Mouse (Mus musculus): ENCODE data around the gene Med7. TPM values are rescaled to one million over a fixed set of nuclear protein-coding genes. Genes with fewer than 3 reads are reported as not detected.

Med7 gene
- 43.8 to 58.3 TPM (median 56.8 TPM) in 3 replicates for total RNA-seq (2017)

DNA sequence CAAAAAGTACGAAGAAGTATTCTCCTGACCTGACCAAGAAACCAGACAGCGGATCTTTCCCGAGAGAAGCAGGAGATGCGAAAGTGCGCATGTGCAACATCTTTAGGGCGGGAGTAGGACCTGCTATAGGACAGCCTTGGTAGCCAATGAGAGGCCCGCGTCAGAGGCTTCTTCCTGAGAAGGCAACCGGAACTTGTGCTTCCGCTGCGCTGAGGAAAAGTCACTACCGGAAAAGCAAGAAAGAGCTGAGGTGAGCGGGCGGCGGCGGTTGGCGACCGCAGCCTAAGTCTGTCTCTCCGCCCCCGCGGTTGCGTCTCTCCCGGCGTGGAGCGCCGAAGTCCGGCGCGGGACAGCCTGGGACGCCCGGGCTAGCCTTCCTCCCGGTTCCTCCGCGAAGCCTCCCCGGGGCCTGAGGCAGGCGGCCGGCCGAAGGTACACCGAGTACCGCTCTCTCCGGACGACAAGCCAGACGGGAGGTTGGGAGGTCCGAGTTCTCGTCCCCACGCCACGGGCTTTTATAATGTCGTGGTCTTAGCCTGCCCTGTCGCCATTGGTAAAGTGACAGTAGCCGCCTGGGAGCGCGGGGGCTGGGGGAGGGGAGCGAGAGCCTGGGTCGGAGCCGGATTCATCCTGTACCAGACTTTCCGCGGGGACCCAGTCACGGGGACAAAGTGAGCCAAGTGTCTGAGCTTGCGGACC lies at the start of gene Med7:
Gene Med7 (plus strand): TSS at position 166 of the 699 bp plus-strand sequence.
- ATAC-seq (replicated peaks; ENCODE audit: insufficient number of reproducible peaks, low FRiP score, low TSS enrichment, poor library complexity, severe bottlenecking): peak; percentile 96

DNA sequence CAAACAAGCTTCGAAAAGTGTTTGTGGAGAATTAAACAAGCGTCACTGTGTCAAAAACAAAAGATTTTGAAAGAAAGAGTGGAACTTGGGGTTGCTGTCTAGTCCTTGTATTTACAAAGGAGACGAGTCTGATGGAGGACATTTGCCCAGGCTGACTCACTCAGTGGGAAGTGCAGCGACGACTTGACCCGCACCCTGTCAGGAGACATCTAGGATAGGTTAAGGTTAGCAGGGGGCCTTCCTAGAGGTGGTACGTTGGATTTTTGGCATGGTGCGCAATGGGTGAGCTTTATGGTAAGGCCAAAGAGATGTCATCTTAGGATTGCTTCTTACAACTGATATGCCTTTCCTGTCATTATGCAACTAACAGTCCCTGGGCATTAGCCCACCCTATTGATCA lies 49.7 kb upstream of the Med7 start:
- no peak for ATAC-seq (replicated peaks; ENCODE audit: insufficient number of reproducible peaks, low FRiP score, low TSS enrichment, poor library complexity, severe bottlenecking)

DNA sequence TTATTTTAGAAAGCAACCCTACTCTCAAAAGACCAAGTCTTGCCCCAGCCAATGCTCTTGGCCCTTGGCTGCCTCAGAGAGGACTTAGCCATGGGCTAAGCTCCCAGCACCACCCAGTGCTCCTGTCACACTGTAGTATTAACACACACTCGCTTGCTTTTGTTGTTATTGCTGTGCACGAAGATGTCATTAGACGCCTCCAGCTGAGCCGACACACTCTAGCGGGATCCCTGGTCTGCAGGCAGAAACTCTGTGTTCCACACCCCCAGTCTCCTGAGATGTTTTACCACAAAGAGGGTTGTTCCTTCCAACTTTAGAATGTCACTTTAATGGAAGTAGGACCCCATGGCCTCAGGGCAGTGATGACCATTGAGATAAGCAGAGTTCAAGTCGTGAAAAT lies 48.3 kb upstream of the Med7 start:
- no peak for ATAC-seq (replicated peaks; ENCODE audit: insufficient number of reproducible peaks, low FRiP score, low TSS enrichment, poor library complexity, severe bottlenecking)

DNA sequence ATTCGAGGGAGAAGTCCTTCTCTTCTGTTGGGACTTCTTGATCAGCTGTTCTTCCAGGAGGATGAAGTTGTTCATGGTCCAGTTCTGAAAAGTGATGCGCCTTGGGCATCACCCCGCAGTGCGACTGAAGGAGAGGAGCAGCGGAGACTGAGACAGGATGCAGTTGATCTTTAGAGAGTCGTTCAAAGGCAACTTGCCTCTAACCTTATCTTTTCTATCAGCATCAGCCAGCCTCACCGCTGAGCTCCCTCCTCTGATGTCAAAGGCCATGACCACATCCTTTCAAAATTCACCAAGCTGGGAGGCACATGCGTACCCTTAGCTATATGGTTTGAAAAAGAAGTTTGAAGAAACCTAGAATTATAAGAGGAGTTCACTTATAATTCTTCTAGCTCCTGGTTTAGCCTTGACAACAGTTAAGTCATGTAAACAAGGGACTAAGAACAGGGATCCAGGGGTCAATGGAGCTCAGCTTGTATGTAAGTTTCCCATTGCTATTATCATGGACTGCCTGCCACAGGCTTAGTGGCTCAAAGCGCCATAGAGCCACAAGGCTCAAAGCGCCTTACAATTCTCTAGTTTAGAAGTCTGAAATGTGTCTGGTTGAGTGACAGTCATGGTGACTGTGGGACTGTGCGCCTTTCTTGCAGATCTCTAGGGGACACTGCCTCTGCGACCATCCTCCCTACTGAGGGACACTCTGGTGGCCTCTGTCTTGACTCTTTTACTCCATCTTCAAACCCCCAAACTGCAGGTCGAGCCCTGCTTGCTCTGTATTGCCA lies 47.2 kb upstream of the Med7 start, which contains the start of gene Itk:
Gene Itk (minus strand): TSS at position 180 of the 782 bp plus-strand sequence.
- ATAC-seq (replicated peaks; ENCODE audit: insufficient number of reproducible peaks, low FRiP score, low TSS enrichment, poor library complexity, severe bottlenecking): peak; percentile 80

GRCm38 (mm10) chr11:46390621-46391020 lies 46.1 kb upstream of the Med7 start:
- ATAC-seq (replicated peaks; ENCODE audit: insufficient number of reproducible peaks, low FRiP score, low TSS enrichment, poor library complexity, severe bottlenecking): no peak

GRCm38 (mm10) chr11:46392890-46393289 lies 43.8 kb upstream of the Med7 start:
- no peak for ATAC-seq (replicated peaks; ENCODE audit: insufficient number of reproducible peaks, low FRiP score, low TSS enrichment, poor library complexity, severe bottlenecking)

GRCm38 (mm10) chr11:46393413-46393812 lies 43.3 kb upstream of the Med7 start:
- no peak for ATAC-seq (replicated peaks; ENCODE audit: insufficient number of reproducible peaks, low FRiP score, low TSS enrichment, poor library complexity, severe bottlenecking)

- no peak for ATAC-seq (replicated peaks; ENCODE audit: insufficient number of reproducible peaks, low FRiP score, low TSS enrichment, poor library complexity, severe bottlenecking)
Measured at GRCm38 (mm10) chr11:46395088-46395487, 41.6 kb upstream of the Med7 start.

DNA sequence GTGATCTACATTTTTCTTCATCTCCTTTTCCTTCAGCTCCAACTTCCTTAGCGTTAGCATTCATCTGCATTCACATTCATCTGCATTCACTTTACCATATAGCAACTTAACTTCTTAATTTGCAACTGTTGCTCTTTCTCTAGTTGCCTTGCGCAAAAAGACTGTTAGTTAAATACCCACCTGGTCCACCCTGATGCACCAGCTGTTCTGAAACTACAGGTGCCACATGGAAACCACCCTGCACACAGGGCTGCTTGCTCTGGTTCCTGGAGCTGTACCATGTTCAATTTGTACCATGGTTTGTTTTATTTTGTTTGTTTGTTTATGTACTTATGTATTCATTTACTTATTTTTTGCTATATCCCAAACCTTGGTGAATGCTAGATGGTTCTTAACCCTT lies 41.0 kb upstream of the Med7 start:
- no peak for ATAC-seq (replicated peaks; ENCODE audit: insufficient number of reproducible peaks, low FRiP score, low TSS enrichment, poor library complexity, severe bottlenecking)

DNA sequence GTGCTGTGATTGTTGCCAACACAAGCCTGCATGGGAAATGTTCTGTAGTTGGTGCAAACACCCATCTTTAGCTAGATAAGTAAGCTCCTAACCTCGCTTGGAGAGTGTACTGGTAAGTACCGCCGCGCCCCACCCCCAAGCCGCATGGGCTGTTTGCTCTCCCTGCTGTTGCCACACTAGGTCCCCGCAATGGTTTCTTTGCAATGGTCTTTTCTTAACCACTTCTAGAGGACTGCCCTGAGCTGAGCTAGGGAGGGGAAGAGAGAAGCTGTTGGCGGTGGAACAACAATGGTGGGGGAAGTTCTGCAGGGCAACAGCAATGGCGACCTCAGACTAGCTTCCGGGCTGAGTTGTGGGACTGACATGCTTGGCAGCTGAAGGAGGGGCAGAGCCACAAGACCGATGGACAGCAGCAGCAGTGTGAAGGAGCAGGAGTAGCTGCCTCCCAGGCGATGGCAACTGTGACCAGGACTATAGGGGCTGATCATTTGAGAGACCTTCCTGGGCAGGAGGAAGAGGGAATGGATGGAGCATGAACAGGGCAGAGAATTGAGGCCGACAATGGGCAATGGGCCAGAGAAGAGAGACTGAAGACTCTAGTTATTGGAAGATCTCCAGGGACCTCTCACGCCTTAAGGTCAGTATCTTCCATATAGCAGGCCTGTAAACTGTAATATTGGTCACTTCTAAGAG lies 40.4 kb upstream of the Med7 start, which contains the start of gene Fam71b:
Gene Fam71b (plus strand): TSS at position 393 of the 693 bp plus-strand sequence.
- ATAC-seq (replicated peaks; ENCODE audit: insufficient number of reproducible peaks, low FRiP score, low TSS enrichment, poor library complexity, severe bottlenecking): no peak

DNA sequence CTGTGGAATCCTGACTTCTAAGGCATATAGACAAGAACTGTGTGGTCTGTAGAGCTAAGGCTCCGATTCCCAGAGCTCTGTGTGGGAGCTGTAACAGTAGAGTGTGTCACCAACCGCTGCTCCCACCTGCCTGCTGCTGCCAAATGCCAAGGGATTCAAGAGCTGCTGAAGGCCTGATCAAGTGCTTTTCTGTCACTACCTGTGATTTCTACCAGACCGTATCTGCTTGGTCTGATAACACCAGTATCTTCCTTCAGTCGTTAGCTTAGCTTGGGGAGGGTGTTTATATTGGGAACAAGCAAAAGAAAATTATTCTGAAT lies 39.9 kb upstream of the Med7 start:
- no peak for ATAC-seq (replicated peaks; ENCODE audit: insufficient number of reproducible peaks, low FRiP score, low TSS enrichment, poor library complexity, severe bottlenecking)

GRCm38 (mm10) chr11:46397900-46398299 lies 38.8 kb upstream of the Med7 start:
- no peak for ATAC-seq (replicated peaks; ENCODE audit: insufficient number of reproducible peaks, low FRiP score, low TSS enrichment, poor library complexity, severe bottlenecking)

DNA sequence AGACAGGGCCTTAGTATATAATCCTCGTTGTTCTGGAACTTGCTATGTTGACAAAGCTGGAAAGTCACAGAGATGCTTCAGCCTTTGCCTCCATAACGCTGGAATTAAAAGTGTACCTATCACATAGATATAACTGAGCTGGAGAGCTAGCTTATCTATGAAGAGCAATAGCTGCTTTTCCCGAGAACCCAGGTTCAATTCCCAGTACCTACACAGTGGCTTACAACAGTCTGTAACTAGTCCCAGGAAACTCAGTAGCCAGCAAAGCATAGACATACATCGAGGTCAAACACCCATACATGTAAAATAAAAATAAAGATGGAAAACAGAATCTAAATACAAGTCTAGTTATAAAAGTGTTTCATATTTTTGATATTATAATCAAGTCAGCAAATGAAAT lies 38.3 kb upstream of the Med7 start:
- no peak for ATAC-seq (replicated peaks; ENCODE audit: insufficient number of reproducible peaks, low FRiP score, low TSS enrichment, poor library complexity, severe bottlenecking)

- ATAC-seq (replicated peaks; ENCODE audit: insufficient number of reproducible peaks, low FRiP score, low TSS enrichment, poor library complexity, severe bottlenecking): peak; percentile 69; the same call in 1 of the 2 replicates
Measured at GRCm38 (mm10) chr11:46398933-46399383, 37.8 kb upstream of the Med7 start.

DNA sequence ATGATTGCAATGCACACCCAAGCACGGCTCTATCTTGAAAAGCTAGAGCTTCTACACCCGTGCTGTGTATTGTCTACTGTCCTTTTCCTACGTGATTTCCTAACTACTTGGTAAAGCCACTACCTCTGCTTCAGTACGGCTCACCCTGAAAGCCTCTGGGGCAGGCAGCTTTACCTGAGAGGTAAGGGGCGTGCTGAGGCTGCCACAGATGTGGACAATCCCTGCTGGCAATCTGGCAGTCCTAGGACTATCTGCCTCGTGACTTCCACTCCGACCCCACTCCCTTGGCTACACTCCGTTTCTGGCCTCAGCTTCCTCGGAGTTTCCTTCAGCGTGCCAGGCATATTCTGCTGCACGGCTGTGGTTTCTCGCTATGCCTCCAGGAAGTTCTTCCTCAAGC lies 35.2 kb upstream of the Med7 start:
- no peak for ATAC-seq (replicated peaks; ENCODE audit: insufficient number of reproducible peaks, low FRiP score, low TSS enrichment, poor library complexity, severe bottlenecking)

GRCm38 (mm10) chr11:46404986-46405385 lies 31.7 kb upstream of the Med7 start:
- ATAC-seq (replicated peaks; ENCODE audit: insufficient number of reproducible peaks, low FRiP score, low TSS enrichment, poor library complexity, severe bottlenecking): no peak

DNA sequence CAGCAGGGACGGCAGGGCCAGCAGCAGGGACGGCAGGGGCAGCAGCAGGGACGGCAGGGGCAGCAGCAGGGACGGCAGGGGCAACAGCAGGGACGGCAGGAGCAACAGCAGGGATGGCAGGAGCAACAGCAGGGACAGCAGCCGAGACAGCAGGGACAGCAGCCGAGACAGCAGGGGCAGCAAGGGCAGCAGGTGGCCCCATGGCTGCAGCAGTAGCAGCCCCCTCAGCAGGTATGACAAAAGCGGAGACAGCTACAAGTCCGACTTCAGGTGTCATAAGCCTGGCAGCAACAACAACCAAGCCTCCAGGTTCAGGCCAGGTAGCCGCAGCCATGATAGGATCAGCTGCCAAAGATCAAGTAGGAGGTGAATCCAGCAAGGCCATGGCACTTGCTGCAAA lies 30.0 kb upstream of the Med7 start:
- ATAC-seq (replicated peaks; ENCODE audit: insufficient number of reproducible peaks, low FRiP score, low TSS enrichment, poor library complexity, severe bottlenecking): no peak

- ATAC-seq (replicated peaks; ENCODE audit: insufficient number of reproducible peaks, low FRiP score, low TSS enrichment, poor library complexity, severe bottlenecking): no peak
Measured at GRCm38 (mm10) chr11:46410018-46410563, 26.6 kb upstream of the Med7 start.

- no peak for ATAC-seq (replicated peaks; ENCODE audit: insufficient number of reproducible peaks, low FRiP score, low TSS enrichment, poor library complexity, severe bottlenecking)
Measured at GRCm38 (mm10) chr11:46418438-46418837, 18.3 kb upstream of the Med7 start.

Data from monocyte, adult 5-6 weeks (primary cell).